Mouse (Mus musculus): ENCODE measurements around the gene Fam53b.

GRCm38 (mm10) chr7:132739829-132740228, 73.9 kb downstream of the Fam53b start:
- TF ChIP-seq ZC3H11A (IDR thresholded peaks at IDR 0.05; ENCODE audit: borderline replicate concordance, low read depth, low read length), result no peak
- no peak for TF ChIP-seq MAFK (IDR thresholded peaks at IDR 0.05; ENCODE audit: insufficient read depth, low read depth, low read length)
- no peak for TF ChIP-seq CHD2 (IDR thresholded peaks at IDR 0.05; ENCODE audit: low read depth, low read length)
